Mouse (Mus musculus) small intestine, adult 2 months (tissue): Measurements from ENCODE around the gene 4933409G03Rik.

ENCODE experiments used
- CTCF ChIP-seq: fragments of 200-500 bp; IDR thresholded peaks from 2 replicates; pipeline ENCODE4 v1.5.1; 2012; ENCODE audit warnings: low read depth, mild to moderate bottlenecking, control low read depth, inconsistent platforms, low read length, moderate library complexity, mixed read lengths; ENCODE audit not compliant: insufficient replicate concordance, insufficient read length; ENCODE audit errors: extremely low read depth
- POLR2A ChIP-seq: fragments of 200-500 bp; IDR thresholded peaks from 2 replicates; pipeline ENCODE4 v1.6.1; 2012; ENCODE audit warnings: low read depth, mild to moderate bottlenecking, control low read depth, inconsistent platforms, low read length, moderate library complexity

GRCm38 (mm10) chr2:68560821-68561220, 21.4 kb upstream of the 4933409G03Rik start:
- no peak for TF ChIP-seq CTCF
- TF ChIP-seq POLR2A = no peak
